Mouse (Mus musculus) yolk sac, embryonic 10.5 days (tissue): ENCODE data around the gene 9030025P20Rik.
A peak's percentile ranks its signal among the peaks of the same experiment; 100 is the strongest.
"Not testable (repeated sequence)": the region's sequence is repeated elsewhere in the genome, so short reads cannot be mapped to it uniquely, and the experiment has no call there.

Source experiments
- DNase-seq: peaks from one replicate; pipeline ENCODE4 v3.0.0-alpha.2; 2017; ENCODE audit warnings: low spot score

9030025P20Rik gene

DNA sequence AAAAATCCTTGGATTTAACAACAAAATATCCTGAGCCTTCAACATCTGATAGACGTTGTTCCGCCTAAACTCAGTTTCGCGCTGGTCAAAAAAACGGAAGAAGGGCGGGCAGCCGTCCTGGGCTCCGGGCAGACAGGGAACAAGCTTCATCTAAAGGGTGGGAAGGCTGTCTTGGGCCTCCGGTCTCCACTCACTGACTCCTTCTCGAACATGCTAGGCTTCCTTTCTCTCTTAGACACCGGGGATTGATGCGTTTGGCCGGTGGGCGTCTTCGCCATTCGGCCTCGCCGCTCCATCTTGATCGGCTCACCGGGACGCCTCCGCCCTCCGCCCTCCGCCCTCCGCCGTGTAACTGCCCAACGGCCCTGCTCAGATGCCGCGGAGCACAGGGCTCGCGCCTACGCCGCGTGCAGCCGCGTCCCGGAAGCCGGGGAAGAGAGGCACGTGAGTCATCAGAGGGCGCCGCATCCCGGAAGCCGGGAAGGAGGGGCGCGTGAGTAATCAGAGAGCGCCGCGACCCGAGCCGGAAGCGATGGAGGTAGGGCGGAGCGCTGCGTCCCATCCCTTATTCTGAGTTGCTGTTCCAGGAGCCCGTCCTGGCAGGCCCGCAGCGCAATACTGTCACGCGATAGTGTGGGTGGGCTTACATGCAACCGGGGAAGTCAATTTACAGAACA lies at the start of gene 9030025P20Rik, which contains the start of gene Gm3417:
9030025P20Rik (plus strand) TSS at position 107 of the 677 bp plus-strand sequence.
Gm3417 (minus strand) TSS at position 429 of the 677 bp plus-strand sequence.
- DNase-seq = not testable (repeated sequence)

DNA sequence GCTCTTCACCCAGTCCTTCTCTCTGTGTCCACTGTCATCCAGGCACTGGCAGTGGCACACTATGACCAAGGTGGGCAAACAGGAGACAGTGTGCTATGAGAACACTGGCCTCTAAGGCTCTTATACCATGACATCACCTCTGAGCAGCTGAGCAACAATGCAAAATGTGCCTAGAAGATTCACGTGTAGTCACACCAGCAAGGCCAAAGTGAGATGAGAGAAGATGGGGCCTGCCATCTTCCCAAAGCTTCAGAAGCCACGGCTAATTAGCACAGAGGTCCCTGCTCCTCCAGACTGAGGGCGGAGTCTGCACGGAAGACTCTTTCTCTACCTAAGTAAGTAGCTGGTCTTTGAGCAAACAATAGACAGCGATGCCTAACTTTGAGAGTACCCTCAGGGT lies 49.6 kb upstream of the 9030025P20Rik start:
- no peak for DNase-seq

DNA sequence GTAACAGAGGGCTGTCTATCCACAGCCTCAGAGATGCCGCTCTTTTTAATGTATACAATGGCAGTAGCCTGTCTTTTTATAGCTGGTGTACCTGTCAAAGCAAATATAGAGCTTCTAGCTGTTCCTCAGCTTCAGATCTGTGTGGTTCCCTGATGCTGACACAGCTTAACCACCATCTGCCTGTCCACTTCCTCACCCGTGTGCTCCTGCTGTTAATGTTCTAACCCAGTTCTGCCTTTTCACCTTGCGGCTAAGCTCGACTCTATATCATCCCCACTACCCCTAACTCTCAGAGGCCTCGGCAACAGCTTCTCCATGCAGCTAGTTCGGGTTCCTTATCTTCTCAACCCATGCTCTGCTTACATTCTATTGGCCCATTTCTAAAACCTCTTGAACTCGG lies 47.6 kb upstream of the 9030025P20Rik start:
- DNase-seq = no peak

DNA sequence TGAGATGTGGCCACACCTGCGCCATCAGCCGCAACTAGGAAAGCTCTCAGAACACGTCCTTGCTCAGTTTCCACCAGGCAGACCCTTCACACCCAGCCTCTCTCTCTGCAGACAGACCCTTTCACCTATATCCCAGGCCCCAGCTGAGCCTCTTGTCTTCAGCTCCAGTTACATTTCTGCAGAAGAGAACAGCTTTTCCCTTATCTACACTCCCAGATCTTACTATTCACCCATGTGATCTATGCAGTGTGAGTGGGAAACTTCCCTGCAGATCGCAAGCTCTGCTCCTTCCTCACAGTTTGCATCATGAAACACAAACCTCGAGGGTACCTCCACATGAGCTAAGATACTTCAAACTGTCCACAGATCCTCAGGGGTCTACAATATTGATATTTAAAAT lies 46.8 kb upstream of the 9030025P20Rik start:
- DNase-seq = no peak

DNA sequence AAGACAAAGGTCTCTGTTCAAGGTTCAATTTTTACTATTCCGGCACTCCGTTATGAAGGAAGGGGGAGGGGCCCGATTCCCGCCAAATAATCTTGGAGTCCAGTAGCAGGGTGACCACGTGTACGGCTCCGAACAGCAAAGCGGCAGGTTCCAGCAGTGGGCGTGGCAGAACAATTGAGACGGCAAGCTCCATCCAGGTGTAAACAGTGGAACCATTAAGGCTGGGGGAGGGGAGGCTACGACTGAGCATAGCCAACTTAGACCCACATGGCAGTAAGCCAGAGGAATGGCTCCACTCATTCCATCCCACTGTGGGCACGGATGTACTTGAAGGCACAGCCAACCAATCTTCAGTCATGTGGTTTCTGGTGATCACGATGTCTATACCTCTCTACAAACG lies 43.0 kb upstream of the 9030025P20Rik start:
- DNase-seq = not testable (repeated sequence)

DNA sequence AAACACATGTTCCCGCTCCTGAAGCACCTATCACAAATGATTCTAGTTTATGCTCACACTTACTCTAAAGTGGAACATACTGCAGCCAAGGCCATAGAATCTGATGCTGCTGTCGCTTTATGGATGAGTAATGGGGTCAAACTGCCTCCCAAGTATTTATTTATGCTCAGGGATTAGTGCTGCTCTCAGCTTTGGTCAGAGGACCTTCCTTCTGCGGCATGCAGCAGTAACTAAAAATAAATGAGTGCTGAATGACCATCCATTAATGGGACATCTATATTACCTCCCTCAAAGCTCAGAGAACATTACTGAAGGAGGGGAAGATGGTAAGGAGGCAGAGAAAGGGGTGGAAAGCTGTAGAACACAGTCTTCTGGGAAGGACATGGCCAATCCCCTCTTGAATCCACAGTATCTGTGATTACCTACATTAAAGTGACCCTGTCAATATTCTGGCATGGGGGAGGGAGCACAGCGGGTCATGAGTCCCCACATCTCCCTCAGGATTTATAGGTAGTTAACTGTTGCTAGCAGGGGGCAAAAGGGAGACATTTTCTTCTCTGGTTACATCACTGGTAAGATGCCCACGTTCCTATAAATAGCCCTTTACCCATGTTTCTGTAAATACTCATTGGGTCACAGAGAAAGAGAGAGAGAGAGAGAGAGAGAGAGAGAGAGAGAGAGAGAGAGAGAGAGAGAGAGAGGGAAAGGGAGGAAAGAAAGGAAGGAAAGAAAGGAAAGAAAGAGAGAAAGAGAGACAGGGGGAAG lies 42.2 kb upstream of the 9030025P20Rik start:
- DNase-seq = no peak

DNA sequence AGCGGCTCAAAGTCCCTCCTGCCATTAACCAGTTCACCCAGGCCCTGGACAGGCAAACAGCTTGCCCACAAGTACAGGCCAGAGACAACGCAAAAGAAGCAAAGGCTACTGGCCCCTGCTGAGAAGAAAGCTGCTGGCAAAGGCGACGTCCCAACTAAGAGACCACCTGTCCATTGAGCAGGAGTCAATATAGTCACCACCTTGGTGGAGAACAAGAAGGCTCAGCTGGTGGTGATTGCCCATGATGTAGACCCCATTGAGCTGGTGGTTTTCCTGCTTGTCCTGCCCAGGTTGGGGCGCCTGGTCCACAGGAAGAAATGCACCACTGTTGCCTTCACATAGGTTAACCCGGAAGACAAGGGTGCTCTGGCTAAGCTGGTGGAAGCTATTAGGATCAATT lies 36.1 kb upstream of the 9030025P20Rik start:
- not testable (repeated sequence) for DNase-seq

DNA sequence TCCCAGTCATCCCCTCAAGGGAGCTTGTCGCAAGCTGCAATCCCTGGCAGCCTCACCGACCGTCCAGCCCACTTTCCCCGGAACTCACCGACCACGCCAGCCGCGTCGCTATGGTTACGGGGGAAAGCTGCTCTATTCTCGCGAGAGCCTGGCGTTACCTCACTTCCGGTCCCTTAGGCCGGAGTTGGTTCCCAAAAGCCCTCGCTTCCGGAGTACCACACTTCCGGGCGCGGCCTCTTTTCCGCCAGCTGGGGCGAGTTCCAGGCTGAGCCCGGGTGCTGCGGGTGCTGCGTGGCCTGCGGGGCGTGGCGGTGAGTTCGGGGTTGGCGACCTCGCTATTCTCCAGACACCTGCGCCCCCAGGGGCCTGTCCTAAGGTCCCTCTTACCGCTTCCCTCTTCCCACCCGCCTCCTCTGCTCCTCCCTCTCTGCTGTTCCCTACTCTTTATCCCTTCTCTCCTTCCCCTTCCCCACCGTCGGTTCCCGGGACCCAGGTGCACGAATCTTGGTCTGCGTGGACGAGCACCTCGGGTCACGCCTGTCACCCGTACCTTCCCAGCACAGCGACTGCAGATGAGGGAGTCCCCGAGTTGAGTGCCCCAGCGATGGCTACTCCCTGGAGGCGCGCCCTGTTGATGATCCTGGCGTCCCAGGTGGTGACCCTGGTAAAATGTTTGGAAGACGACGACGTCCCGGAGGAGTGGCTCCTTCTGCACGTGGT lies 35.1 kb upstream of the 9030025P20Rik start, which contains the start of the genes Wdr27 and 1600012H06Rik:
Wdr27 (minus strand) TSS at position 150 of the 720 bp plus-strand sequence.
1600012H06Rik (plus strand) TSS at position 176 of the 720 bp plus-strand sequence.
- peak; percentile 97 for DNase-seq

DNA sequence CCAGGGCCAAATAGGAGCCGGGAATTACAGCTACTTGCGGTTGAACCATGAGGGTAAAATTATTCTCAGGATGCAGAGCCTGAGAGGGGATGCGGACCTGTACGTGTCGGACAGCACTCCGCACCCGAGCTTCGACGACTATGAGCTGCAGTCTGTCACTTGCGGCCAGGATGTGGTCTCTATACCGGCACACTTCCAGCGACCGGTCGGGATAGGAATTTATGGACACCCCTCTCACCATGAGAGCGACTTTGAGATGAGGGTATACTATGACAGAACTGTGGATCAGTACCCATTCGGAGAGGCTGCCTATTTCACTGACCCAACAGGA lies 34.6 kb upstream of the 9030025P20Rik start:
- no peak for DNase-seq

DNA sequence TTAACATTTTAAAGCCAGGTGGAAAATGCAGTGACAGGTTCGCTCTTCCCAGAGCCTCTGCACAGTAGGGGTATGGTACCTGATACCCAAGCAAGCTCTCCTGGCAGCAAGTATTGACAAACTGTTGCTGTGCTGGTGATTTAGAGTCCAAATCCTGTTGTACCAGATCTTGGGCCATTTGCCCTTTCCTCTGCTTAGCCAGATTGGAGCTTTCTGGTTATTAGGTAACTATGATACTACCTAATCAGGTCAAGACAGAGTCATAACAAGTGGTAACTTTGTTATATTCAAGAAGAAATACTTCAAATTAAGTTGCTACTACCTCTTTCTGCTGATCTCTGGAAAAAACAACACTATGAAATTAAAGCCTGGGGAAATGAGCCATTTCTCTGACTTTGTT lies 33.7 kb upstream of the 9030025P20Rik start:
- DNase-seq = no peak

DNA sequence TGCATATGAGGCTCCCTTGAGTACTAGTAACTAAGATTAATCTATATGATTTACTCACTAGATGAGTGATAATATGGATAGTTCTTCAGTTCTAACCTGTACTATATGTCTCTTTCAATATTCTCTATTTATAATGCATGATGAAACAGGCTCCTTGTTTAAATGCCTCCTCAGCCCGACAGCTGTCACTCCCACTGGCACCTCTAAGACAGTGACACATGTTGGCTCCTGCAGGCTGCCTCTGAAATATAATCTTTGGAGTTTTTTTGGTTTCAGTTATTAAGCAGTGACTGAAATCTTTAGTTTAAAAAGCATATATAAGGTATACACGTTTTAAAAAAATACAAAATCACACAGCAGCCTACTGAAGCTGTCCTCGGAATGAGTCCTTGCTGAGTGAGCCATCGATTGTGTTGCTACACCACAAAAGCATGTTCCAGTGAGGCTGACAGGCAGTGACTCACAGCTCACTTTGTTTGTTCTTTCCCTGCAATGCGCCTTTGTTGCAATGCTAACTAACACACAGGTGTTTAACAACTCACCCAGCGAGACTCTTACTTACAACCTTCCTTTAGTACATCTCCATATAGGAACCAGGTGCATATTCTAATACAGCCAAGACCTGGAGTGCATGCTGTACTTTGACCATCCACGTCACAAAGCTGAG lies 29.0 kb upstream of the 9030025P20Rik start:
- no peak for DNase-seq

DNA sequence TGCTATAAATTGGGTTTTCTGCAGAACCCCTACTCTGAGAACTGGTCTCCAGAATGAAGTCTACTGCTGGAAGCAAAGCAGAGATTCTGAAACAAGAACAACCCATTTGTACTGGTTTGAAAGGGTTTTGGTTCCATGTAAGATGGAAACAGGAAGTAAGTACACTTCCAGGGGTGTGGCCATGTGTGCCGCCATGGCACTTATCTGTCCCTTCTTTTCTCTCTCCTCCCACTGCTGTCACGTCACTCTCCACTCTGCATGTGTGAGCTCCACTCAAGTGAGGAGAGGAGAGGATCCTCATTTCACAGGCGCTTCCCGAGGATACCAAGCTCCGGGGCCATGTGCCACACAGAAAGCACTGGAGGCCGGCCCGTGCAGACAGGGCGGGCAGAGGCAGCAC lies 24.8 kb upstream of the 9030025P20Rik start:
- DNase-seq = no peak

DNA sequence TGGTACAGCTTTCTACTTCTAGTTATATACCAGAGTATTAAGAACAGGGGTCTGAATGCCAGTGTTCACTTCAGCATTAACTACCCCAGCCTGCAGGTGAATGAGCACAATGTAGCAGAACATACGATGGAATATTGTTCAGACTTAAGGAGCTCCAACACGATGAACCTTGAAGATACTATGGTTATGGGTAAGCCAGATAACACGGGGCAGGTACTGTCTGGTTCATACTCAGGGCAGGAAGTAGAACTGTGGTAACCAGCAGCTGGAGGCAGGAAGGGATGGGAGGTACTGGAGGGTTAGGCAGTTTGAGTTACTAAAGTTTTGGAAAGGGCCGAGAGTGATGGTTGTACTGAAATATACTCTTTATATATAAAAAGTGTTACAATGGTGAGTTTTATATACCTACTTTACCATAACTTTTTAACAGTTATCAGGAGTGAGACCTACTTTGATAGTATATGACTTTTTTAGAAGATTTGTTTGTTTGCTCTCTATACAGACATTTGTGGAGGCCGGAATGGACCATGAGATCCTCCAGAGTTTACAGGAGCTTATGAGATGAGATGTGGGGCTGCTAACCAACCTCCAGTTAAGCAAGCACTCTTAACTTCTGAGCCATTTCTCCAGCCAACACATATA lies 19.5 kb upstream of the 9030025P20Rik start:
- no peak for DNase-seq

DNA sequence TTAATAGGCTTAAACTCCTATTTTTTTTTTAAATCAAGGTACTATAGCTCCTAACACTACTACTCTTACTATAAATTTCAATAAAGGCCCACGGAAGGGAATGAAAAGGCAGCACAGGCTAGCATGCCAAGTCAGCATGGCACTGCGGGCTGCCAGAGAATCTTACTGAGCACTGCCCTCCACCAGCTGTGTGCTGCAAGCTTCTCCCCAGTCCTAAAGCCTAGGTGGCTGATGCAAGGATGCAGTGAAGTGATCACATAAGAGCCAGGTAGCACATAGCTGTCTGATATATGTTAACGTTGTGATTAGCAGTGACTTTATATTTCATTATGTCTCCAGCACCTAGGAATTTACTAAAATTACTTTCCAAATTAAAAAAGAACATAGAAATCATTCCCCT lies 18.3 kb upstream of the 9030025P20Rik start:
- DNase-seq = no peak

DNA sequence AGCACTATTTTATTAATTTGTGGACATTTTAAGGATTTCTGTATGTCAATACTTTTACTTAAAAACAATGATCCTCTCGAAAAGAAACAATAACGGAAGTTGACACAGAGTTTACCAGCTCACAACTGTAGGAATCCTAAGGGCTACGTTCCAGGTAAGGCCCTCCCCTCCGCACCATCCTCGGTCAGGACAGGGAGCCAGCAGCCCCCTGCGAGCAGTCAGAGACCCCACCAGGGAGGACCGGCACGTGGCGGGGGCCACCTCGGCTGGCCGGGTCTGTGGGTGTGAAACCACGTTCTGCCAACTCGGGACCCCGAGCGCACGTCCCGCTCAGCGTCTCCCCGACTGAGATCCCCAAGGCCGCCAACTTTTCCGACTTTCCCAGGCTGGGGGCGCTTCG lies 17.7 kb upstream of the 9030025P20Rik start:
- DNase-seq = peak; percentile 26

DNA sequence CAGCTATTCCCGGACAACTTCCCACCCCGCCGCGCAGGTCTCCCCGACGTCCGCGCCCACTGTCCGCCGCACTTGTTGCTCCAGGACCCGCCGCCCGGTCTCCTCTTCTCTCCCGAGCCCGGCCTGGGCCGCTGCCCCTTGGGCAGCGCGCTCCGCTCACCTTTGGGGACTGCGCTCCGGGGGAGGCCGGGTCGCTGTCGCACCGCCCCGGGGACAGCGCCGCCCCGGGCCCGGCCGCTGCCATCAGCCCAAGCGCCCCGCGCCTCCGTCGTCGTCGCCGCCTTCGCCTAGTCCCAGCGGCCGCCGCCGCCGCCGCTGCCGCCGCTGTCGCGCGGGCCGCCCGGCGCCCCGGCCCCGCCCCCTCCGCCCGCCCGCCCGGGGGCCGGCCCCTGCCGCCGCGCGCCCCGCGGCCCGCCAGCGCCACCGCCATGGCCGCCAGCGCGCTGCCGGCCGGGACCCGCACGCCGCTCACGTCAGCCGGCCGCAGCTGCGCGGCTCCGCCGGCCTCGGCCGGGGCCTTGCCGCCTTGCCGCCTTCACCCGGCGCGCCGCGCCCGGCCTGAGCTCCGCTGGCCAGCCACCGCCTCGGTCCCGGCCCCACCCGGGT lies 17.2 kb upstream of the 9030025P20Rik start, which contains the start of gene Phf10:
Phf10 (minus strand) TSS at position 323 of the 606 bp plus-strand sequence.
- DNase-seq = peak; percentile 31

DNA sequence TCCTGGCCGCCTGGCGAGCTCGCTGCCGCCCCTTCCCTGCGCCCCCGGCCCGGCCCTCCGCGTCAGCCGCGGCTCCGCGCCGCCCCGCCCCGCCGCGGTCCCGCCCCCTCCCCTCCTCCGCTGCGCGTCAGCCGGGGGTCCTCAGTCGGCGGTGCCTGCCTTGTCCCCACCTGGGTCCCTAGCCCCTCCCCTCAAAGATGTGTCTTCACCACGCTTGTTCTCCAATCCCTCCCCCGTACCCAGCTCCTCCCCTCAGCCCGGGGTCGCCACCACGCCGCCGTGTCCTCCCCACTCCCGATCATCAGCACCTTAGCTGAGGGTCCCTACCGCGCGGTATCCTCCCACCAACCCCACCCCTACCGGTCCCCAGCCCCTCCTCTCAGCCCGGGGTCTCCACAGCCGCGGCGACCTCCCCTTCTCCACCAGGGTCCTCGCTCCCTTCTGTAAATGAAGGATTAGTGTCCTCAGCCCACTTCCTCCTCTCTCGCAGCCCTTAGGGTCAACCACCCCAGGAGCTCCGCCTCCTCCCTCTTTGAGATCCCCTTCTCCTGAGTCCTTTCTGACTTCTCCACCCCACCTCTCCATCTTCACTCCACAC lies 16.6 kb upstream of the 9030025P20Rik start:
- not testable (repeated sequence) for DNase-seq

DNA sequence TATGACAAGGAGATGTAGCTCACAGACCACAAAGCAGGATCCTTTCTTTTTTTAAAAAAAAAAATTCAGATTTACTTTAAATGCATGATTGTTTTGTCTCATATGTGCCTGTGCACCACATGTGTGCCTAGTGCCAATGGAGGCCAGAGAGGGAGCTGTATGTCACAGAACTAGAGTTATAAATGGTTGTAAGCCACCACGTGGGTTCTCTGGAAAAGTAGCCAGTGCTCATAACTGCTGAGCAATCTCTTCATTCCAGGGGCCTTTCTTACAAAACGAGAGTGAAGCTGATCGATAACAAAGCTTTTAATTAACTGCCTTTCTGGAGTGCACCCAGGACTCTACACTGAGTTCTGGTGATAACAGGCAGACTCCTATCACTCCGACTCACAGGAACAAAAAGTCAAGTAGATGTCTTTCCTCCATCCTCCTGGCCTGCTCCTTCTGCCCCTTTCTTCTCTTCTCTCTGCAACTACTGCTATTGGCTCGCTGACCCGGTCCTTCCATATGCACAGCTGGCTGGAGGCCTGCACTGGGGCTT lies 9.8 kb upstream of the 9030025P20Rik start:
- DNase-seq = not testable (repeated sequence)

DNA sequence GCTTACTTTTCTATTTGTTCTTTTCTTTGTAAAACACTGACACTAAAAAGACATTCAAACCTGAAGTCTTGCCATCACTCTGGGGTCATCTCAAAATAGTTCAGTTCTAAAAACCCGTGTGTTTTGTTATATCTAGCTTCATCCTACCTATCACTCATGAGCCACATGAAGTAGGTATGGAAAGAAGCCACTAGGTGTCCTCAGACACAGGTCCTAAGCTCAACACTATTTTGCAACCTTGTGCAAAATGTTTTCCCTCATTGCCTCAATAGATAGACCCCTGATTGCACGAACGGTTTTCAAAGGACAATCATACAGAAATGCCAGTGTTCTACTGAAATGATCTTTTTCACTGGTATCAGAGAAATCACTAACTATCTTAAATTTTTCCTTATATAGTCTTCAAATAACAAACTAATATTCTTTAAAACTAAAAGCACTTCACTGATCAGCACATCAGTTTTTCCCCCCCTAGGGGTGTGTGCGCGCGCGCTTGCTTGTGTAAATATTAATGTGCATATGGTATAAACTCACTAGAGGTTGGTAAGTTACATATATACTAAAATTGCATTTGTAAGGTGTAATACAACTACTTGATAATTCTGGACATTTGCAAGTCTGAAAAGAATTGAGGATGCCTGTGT lies 428 bp upstream of the 9030025P20Rik start:
- not testable (repeated sequence) for DNase-seq
